In the genomic region with DNA sequence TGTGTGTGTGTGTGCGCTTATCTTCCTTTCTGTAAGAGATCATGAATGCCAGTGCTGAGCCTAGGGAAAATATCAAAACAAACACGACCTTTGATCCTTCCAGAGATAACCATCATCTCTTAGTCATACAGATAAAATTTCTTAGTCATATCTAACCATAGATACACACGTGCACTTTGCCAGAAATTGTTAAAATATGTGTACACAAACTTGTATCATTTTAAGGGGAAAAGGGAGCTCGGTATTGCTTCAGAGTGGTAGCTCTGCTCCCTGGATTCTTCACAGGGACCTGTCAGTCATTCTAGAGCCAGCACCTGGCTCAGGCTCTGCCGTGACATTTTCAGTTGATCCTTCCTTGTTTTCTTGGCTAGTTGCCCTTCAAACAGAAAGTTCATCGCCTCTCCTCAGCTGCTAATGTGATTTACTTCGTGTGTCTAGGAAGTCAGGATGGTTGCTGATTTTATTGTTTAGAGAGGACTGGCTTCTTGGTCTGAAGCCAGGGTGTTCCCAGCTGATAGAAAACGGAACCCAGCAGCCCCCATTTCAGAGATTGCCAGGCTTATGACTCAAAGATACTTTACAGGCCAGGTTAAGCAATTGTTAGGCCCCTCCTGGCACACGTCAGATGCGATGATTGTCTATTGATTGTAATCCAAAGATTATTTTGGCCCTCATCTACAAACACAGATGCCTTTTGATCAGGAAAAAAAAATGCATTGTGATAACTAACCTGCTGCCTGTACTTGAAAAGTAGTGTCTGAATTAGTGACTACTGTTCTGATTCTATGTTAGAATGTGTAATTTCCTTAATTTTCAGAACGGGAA, we compare ENCODE assay signal across 9 mouse cellular contexts. TPM values are rescaled to one million over a fixed set of nuclear protein-coding genes. Genes with fewer than 3 reads are reported as not detected.
DNase-seq lines count a peak whose midpoint lies in the region; ATAC-seq and TF ChIP-seq lines count a peak whose summit lies in the region.
"Had no signal": no experiment of that assay in that cellular context is flagged by ENCODE, and none has a peak within 500 bp of the region (broad histone marks: within the 10 kb centered on the region; RNA-seq: fewer than 3 reads in every experiment).

No protein-coding gene starts in this region.

- 26% methylated on average over 11 of the region's 11 CpGs for WGBS in liver, embryonic 15.5 days (ENCODE audit: insufficient replicate concordance)
- 33% methylated on average over 11 of the region's 11 CpGs for WGBS in liver, embryonic 11.5 days
- 33% methylated on average over 11 of the region's 11 CpGs for WGBS in heart, embryonic 10.5 days

- no peak overlapping the region for H3ac ChIP-seq in myocyte (ENCODE audit: control insufficient read depth, insufficient read length)

- no peaks in the 10 kb centered on the region for H3K79me2 ChIP-seq in myocyte (ENCODE audit: control insufficient read depth, insufficient read depth)

- no peak overlapping the region for H3K9ac ChIP-seq in liver, embryonic 15.5 days
- no peak overlapping the region for H3K9ac ChIP-seq in liver, embryonic 11.5 days (ENCODE audit: low read depth, low read length)

- no peaks in the 10 kb centered on the region for H3K27me3 ChIP-seq in liver, embryonic 15.5 days
- no peaks in the 10 kb centered on the region for H3K27me3 ChIP-seq in liver, embryonic 11.5 days (replicated peaks; ENCODE audit: control insufficient read depth, insufficient read depth, low read length)
- H3K27me3 ChIP-seq in heart, embryonic 10.5 days (ENCODE audit: insufficient read depth, poor library complexity, severe bottlenecking): no peaks in the 10 kb centered on the region
- H3K27me3 ChIP-seq in myocyte (ENCODE audit: control insufficient read depth, insufficient read depth, insufficient read length): no peaks in the 10 kb centered on the region
- H3K27me3 ChIP-seq: megakaryocyte, embryonic 14.5 days had no signal

- no peak for DNase-seq in liver, embryonic 11.5 days (ENCODE audit: low spot score)
- no peak for DNase-seq in heart, embryonic 10.5 days (ENCODE audit: low spot score)
- peak; percentile 71 for DNase-seq in kidney, postnatal 10 days
- no peak for DNase-seq in right cerebral cortex, postnatal 10 days (ENCODE audit: low spot score in 2 of 2)
- no peak for DNase-seq in ovary, postnatal 36 days (ENCODE audit: low spot score)

- no peak for ATAC-seq in liver, embryonic 15.5 days (ENCODE audit: insufficient read depth)
- ATAC-seq in liver, embryonic 11.5 days (replicated peaks; ENCODE audit: low FRiP score): no peak

- no peak overlapping the region for H3K4me3 ChIP-seq in liver, embryonic 15.5 days (replicated peaks)
- no peak overlapping the region for H3K4me3 ChIP-seq in liver, embryonic 11.5 days (ENCODE audit: low read depth, low read length)
- H3K4me3 ChIP-seq in brown adipose tissue, adult 24 weeks (ENCODE audit: insufficient read depth, low read depth, low read length): no peak overlapping the region
- H3K4me3 ChIP-seq in heart, embryonic 10.5 days: no peak overlapping the region
- no peak overlapping the region for H3K4me3 ChIP-seq in myocyte
- H3K4me3 ChIP-seq: megakaryocyte, embryonic 14.5 days had no signal

- no peaks in the 10 kb centered on the region for H3K9me3 ChIP-seq in liver, embryonic 15.5 days (replicated peaks)
- no peaks in the 10 kb centered on the region for H3K9me3 ChIP-seq in liver, embryonic 11.5 days (ENCODE audit: control insufficient read depth, low read length)
- no peaks in the 10 kb centered on the region for H3K9me3 ChIP-seq in heart, embryonic 10.5 days
- H3K9me3 ChIP-seq: megakaryocyte, embryonic 14.5 days had no signal

- peaks cover 26% of the 10 kb centered on the region for H3K4me1 ChIP-seq in liver, embryonic 15.5 days (replicated peaks)
- H3K4me1 ChIP-seq in liver, embryonic 11.5 days (replicated peaks; ENCODE audit: control insufficient read depth, insufficient read depth, low read length): peaks cover 29% of the 10 kb centered on the region
- H3K4me1 ChIP-seq in brown adipose tissue, adult 24 weeks (ENCODE audit: control insufficient read depth, insufficient read depth, insufficient read length, low read length): peaks cover 21% of the 10 kb centered on the region
- peaks cover 47% of the 10 kb centered on the region for H3K4me1 ChIP-seq in heart, embryonic 10.5 days

- H3K36me3 ChIP-seq in liver, embryonic 15.5 days (replicated peaks): no peaks in the 10 kb centered on the region
- H3K36me3 ChIP-seq in liver, embryonic 11.5 days (ENCODE audit: control insufficient read depth, insufficient read depth, low read length): no peaks in the 10 kb centered on the region
- no peaks in the 10 kb centered on the region for H3K36me3 ChIP-seq in heart, embryonic 10.5 days
- no peaks in the 10 kb centered on the region for H3K36me3 ChIP-seq in myocyte (ENCODE audit: control insufficient read depth, insufficient read depth)

- no peak overlapping the region for H3K4me2 ChIP-seq in liver, embryonic 15.5 days
- H3K4me2 ChIP-seq in liver, embryonic 11.5 days: no peak overlapping the region
- peak overlapping the region; percentile 64 for H3K4me2 ChIP-seq in myocyte (ENCODE audit: low read depth)

- H3K27ac ChIP-seq in liver, embryonic 15.5 days (replicated peaks): peak overlapping the region; percentile 19; the same call in 1 of the 2 replicates
- no peak overlapping the region for H3K27ac ChIP-seq in liver, embryonic 11.5 days (ENCODE audit: low read depth, low read length)
- peak overlapping the region; percentile 80 for H3K27ac ChIP-seq in brown adipose tissue, adult 24 weeks (replicated peaks; ENCODE audit: low read depth, low read length)
- 0 out of 2 replicates have a peak overlapping the region, but pooled peaks have one; percentile 7 for H3K27ac ChIP-seq in heart, embryonic 10.5 days

- no peak for TF ChIP-seq POLR2A in myocyte (IDR thresholded peaks at IDR 0.05; ENCODE audit: insufficient read length, low read depth)

TF ChIP-seq in myocyte, 11 proteins besides CTCF, POLR2A, EP300 and RAD21:
- TF ChIP-seq MYOD1 (IDR thresholded peaks at IDR 0.05; ENCODE audit: control insufficient read depth in 1 of 3, insufficient read length in 2 of 3, low read depth in 2 of 3) (peak; percentile 43 to 65 (median 56)), MYOG (IDR thresholded peaks at IDR 0.05; ENCODE audit: control insufficient read depth in 1 of 3, insufficient read depth in 1 of 3, insufficient read length in 2 of 3, low read depth in 2 of 3) (no peak)
TF ChIP-seq in myocyte: peak in this region for 1.

RNA-seq across cellular contexts. Expression of gene Bach2, which starts 49.6 kb away (rescaled TPM):
- 1.5 and 1.6 TPM in 2 replicates for polyA plus RNA-seq in liver, embryonic 15.5 days (2015; fragmentation: Nextera tagmentation; extraction: Ambion mirVana)
- polyA plus RNA-seq in liver, embryonic 11.5 days (2014; fragmentation: Nextera tagmentation; extraction: Ambion mirVana): 3.7 and 4.8 TPM in 2 replicates
- polyA plus RNA-seq in brown adipose tissue, adult 24 weeks (2012; ENCODE audit: insufficient read depth, insufficient read length, missing spikeins): 0.21 and 1.2 TPM in 2 replicates
- polyA plus RNA-seq in heart, embryonic 10.5 days (2016; fragmentation: Nextera tagmentation; extraction: Ambion mirVana): 7.7 and 8.8 TPM in 2 replicates
- 0.29 TPM for polyA plus RNA-seq in myocyte (2012; fragmentation: generic; extraction: Trizol)
